Mouse (Mus musculus) intestine, postnatal 0 days (tissue): ENCODE measurements around the gene Vmn1r183. TPM values are rescaled to one million over a fixed set of nuclear protein-coding genes. Genes with fewer than 3 reads are reported as not detected.
A peak's percentile ranks its signal among the peaks of the same experiment; 100 is the strongest.
"Not testable (repeated sequence)": the region's sequence is repeated elsewhere in the genome, so short reads cannot be mapped to it uniquely, and the experiment has no call there.

Experiments
- ATAC-seq: fragments of 200-750 bp; cut with Nextera tagmentation; 2 replicates; pipeline ENCODE4 v1.8.0; 2017; ENCODE audit warnings: mild to moderate bottlenecking, moderate TSS enrichment, moderate library complexity
- H3K27ac ChIP-seq: fragments of 300-500 bp; sonication (generic); 2 replicates; pipeline ENCODE4 v1.5.1; 2014; ENCODE audit warnings: mild to moderate bottlenecking, low read depth, low read length, moderate library complexity
- H3K27me3 ChIP-seq: fragments of 300-500 bp; sonication (generic); replicated peaks from 2 replicates; pipeline ENCODE4 v1.6.1; 2014; ENCODE audit warnings: low read length, mixed read lengths; ENCODE audit not compliant: control insufficient read depth, insufficient read depth
- H3K36me3 ChIP-seq: fragments of 300-500 bp; sonication (generic); 2 replicates; pipeline ENCODE4 v1.6.1; 2014; ENCODE audit warnings: mild to moderate bottlenecking, moderate library complexity; ENCODE audit not compliant: control insufficient read depth, insufficient read depth
- H3K4me1 ChIP-seq: fragments of 300-500 bp; sonication (generic); replicated peaks from 2 replicates; pipeline ENCODE4 v1.6.1; 2014; ENCODE audit warnings: antibody characterized with exemption, low read length, mixed read lengths; ENCODE audit not compliant: control insufficient read depth, insufficient read depth
- H3K4me2 ChIP-seq: fragments of 300-500 bp; sonication (generic); replicated peaks from 2 replicates; pipeline ENCODE4 v1.6.1; 2014; ENCODE audit warnings: low read depth, mild to moderate bottlenecking, moderate library complexity
- H3K4me3 ChIP-seq: fragments of 300-500 bp; sonication (generic); 2 replicates; pipeline ENCODE4 v1.5.1; 2014; ENCODE audit warnings: low read depth, low read length
- H3K9ac ChIP-seq: fragments of 300-500 bp; sonication (generic); 2 replicates; pipeline ENCODE4 v1.6.1; 2014; ENCODE audit warnings: mild to moderate bottlenecking, low read depth, low read length
- H3K9me3 ChIP-seq: fragments of 300-500 bp; sonication (generic); 2 replicates; pipeline ENCODE4 v1.6.1; 2016; ENCODE audit warnings: mixed run types; ENCODE audit not compliant: control insufficient read depth
- CTCF ChIP-seq: sonication (generic); IDR thresholded peaks from 2 replicates; pipeline ENCODE4 v1.5.1; 2016; ENCODE audit warnings: low read depth, mild to moderate bottlenecking, control low read depth, antibody characterized with exemption, moderate library complexity
- WGBS: fragments of 180-500 bp; shearing (Covaris S2); extraction: QIAGEN DNeasy Blood & Tissue Kit; methylation state at CpG from one replicate; pipeline ENCODE4 v1.1.7; 2014; 5-methylcytosine and 5-hydroxymethylcytosine counted together
- polyA plus RNA-seq: library from polyadenylated mRNA; unstranded; fragments of >200 nt; fragmentation: Nextera tagmentation; extraction: Ambion mirVana; gene quantifications from 2 replicates; pipeline ENCODE4 v1.2.1, GENCODE M21; 2015

The Vmn1r183 gene
- polyA plus RNA-seq, result not detected in 2 replicates

- no peak within 1 kb of the TSS for H3K9ac ChIP-seq
- no peaks in the 10 kb centered on the region for H3K36me3 ChIP-seq
- no peak within 1 kb of the TSS for H3K4me2 ChIP-seq
- no peaks in the 10 kb centered on the region for H3K27me3 ChIP-seq
- 78% methylated on average over 4 of the region's 4 CpGs for WGBS
- no peaks in the 10 kb centered on the region for H3K4me1 ChIP-seq
- no peaks in the 10 kb centered on the region for H3K9me3 ChIP-seq
- no peak within 1 kb of the TSS for H3K4me3 ChIP-seq
- no peak for TF ChIP-seq CTCF
- ATAC-seq, result no peak
- no peak within 1 kb of the TSS for H3K27ac ChIP-seq
Measured at GRCm38 (mm10) chr7:24052660-24053304, at the start of gene Vmn1r183. Gene Vmn1r183, plus strand, starts transcription at chr7:24053254.

- H3K9me3 ChIP-seq, H3K4me1 ChIP-seq, H3K9ac ChIP-seq, H3K27me3 ChIP-seq, H3K36me3 ChIP-seq, H3K27ac ChIP-seq, H3K4me3 ChIP-seq, H3K4me2 ChIP-seq: not testable (repeated sequence)
- 40% methylated on average over 1 of the region's 1 CpGs for WGBS
- ATAC-seq, result peak; percentile 41; the same call in 1 of the 2 replicates
Measured at GRCm38 (mm10) chr7:24074424-24074823, 21.4 kb downstream of the Vmn1r183 start.

GRCm38 (mm10) chr7:24081634-24082431, 28.8 kb downstream of the Vmn1r183 start, which contains the start of gene Zfp180:
Gene Zfp180, plus strand, starts transcription at chr7:24081924.
- Histone ChIP-seq H3K36me3 (peaks cover 6% of the 10 kb centered on the region; the same call in 1 of the 2 replicates), H3K4me1 (no peaks in the 10 kb centered on the region), H3K9me3 (no peaks in the 10 kb centered on the region), H3K9ac (peak within 1 kb of the TSS; percentile 65), H3K27ac (peak within 1 kb of the TSS; percentile 79), H3K27me3 (no peaks in the 10 kb centered on the region), H3K4me3 (peak within 1 kb of the TSS; percentile 93), H3K4me2 (peak within 1 kb of the TSS; percentile 80)
- 16% methylated on average over 44 of the region's 44 CpGs for WGBS
- peak; percentile 99 for ATAC-seq
- no peak for TF ChIP-seq CTCF

- TF ChIP-seq CTCF, result no peak
- H3K36me3 ChIP-seq, result peaks cover 9% of the 10 kb centered on the region; the same call in 1 of the 2 replicates
- 34% methylated on average over 15 of the region's 15 CpGs for WGBS
- H3K27ac ChIP-seq, result peak overlapping the region; percentile 79
- no peaks in the 10 kb centered on the region for H3K27me3 ChIP-seq
- H3K4me1 ChIP-seq, result no peaks in the 10 kb centered on the region
- peak overlapping the region; percentile 65 for H3K9ac ChIP-seq
- peak overlapping the region; percentile 80 for H3K4me2 ChIP-seq
- no peaks in the 10 kb centered on the region for H3K9me3 ChIP-seq
- peak overlapping the region; percentile 93 for H3K4me3 ChIP-seq
- ATAC-seq, result 0 out of 2 replicates have a peak, but pooled peaks have one; percentile 17
Measured at GRCm38 (mm10) chr7:24082457-24083235, 29.6 kb downstream of the Vmn1r183 start.

GRCm38 (mm10) chr7:24086871-24087270, 33.8 kb downstream of the Vmn1r183 start:
- Histone ChIP-seq H3K27ac (0 out of 2 replicates have a peak overlapping the region, but pooled peaks have one; percentile 7), H3K4me2 (no peak overlapping the region), H3K4me1 (no peaks in the 10 kb centered on the region), H3K27me3 (no peaks in the 10 kb centered on the region), H3K9me3 (no peaks in the 10 kb centered on the region), H3K9ac (no peak overlapping the region), H3K4me3 (no peak overlapping the region), H3K36me3 (peaks cover 9% of the 10 kb centered on the region; the same call in 1 of the 2 replicates)
- 97% methylated on average over 4 of the region's 4 CpGs for WGBS
- ATAC-seq, result no peak
- TF ChIP-seq CTCF, result no peak
